Mouse (Mus musculus): ENCODE data around the gene Pak3.
A peak's percentile ranks its signal among the peaks of the same experiment; 100 is the strongest.

DNA sequence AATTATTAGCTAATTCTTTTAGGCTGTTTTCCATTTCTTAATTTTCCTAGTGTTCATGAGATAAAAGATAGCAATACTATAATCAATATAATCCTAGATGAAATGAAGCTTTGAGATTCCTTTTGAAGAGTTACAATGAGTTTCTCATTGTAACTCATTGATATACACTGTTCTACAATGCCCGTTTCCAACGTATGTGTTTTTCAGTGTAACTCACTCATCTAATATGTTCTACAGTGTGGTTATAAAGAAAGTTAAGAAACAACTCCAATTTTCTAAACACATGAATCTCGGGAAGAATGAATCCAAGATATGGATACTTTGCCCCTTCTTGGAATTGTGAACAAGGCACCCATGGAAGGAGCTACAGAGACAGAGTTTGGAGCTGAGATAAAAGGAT, 35.5 kb upstream of the Pak3 start:
- TF ChIP-seq TBP (IDR thresholded peaks at IDR 0.05; ENCODE audit: low read depth, low read length): no peak
- peak in 1 of 3 experiments; percentile 34; a peak in 2 of 6 replicates for TF ChIP-seq CTCF (IDR thresholded peaks at IDR 0.05 in 2 of 3, conservative IDR thresholded peaks at IDR 0.05 in 1 of 3; ENCODE audit: control insufficient read depth in 1 of 3, insufficient read depth in 1 of 3, low read depth in 2 of 3, low read length in 3 of 3, poor library complexity in 1 of 3, severe bottlenecking in 1 of 3)

Measured in MEL (cell line).